Mouse (Mus musculus): ENCODE data around the gene Negr1. TPM values are rescaled to one million over a fixed set of nuclear protein-coding genes. Genes with fewer than 3 reads are reported as not detected.

The Negr1 gene
- total RNA-seq, 2 experiments from 2014 or later, result 0.40 to 1.9 TPM

GRCm38 (mm10) chr3:156903925-156904576, 342.5 kb downstream of the Negr1 start:
- no peak for DNase-seq

GRCm38 (mm10) chr3:156912816-156913215, 351.2 kb downstream of the Negr1 start:
- no peak for DNase-seq

GRCm38 (mm10) chr3:156921369-156921768, 359.8 kb downstream of the Negr1 start:
- no peak for DNase-seq

GRCm38 (mm10) chr3:156923159-156923558, 361.6 kb downstream of the Negr1 start:
- DNase-seq, result no peak

- peak in 1 of 2 experiments; percentile 3 for DNase-seq
These were observed 363.5 kb downstream of the Negr1 start for GRCm38 (mm10) chr3:156925102-156925501.

GRCm38 (mm10) chr3:156928396-156929061, 366.9 kb downstream of the Negr1 start:
- DNase-seq, result peak; percentile 11 to 28

GRCm38 (mm10) chr3:156929062-156929397, 367.4 kb downstream of the Negr1 start:
- no peak for DNase-seq

- DNase-seq, result no peak
These were observed 368.3 kb downstream of the Negr1 start for GRCm38 (mm10) chr3:156929677-156930440.

- DNase-seq, result no peak
These were observed 369.4 kb downstream of the Negr1 start for GRCm38 (mm10) chr3:156931011-156931410.

- no peak for DNase-seq
These were observed 369.9 kb downstream of the Negr1 start for GRCm38 (mm10) chr3:156931540-156931939.

- no peak for DNase-seq
These were observed 373.2 kb downstream of the Negr1 start for GRCm38 (mm10) chr3:156934778-156935290.

- no peak for DNase-seq
These were observed 385.8 kb downstream of the Negr1 start for GRCm38 (mm10) chr3:156947404-156947803.

GRCm38 (mm10) chr3:156952970-156953369, 391.4 kb downstream of the Negr1 start:
- no peak for DNase-seq

- DNase-seq, result no peak
These were observed 393.5 kb downstream of the Negr1 start for GRCm38 (mm10) chr3:156955094-156955493.

- no peak for DNase-seq
These were observed 397.0 kb downstream of the Negr1 start for GRCm38 (mm10) chr3:156958640-156959039.

GRCm38 (mm10) chr3:156968764-156969163, 407.2 kb downstream of the Negr1 start:
- peak in 1 of 2 experiments; percentile 7 for DNase-seq

- no peak for DNase-seq
These were observed 409.5 kb downstream of the Negr1 start for GRCm38 (mm10) chr3:156971104-156971503.

- no peak for DNase-seq
These were observed 415.2 kb downstream of the Negr1 start for GRCm38 (mm10) chr3:156976816-156977215.

GRCm38 (mm10) chr3:156980042-156980716, 418.6 kb downstream of the Negr1 start:
- no peak for DNase-seq

- peak; percentile 7 to 14 for DNase-seq
These were observed 420.5 kb downstream of the Negr1 start for GRCm38 (mm10) chr3:156982102-156982501.

- DNase-seq, result no peak
These were observed 425.5 kb downstream of the Negr1 start for GRCm38 (mm10) chr3:156987113-156987512.

- DNase-seq, result no peak
These were observed 430.6 kb downstream of the Negr1 start for GRCm38 (mm10) chr3:156992171-156992570.
